Mouse (Mus musculus) midbrain, embryonic 11.5 days (tissue): ENCODE measurements around the gene Mier2. TPM values are rescaled to one million over a fixed set of nuclear protein-coding genes. Genes with fewer than 3 reads are reported as not detected.

Experiments used
- ATAC-seq: fragments of 200-750 bp; cut with Nextera tagmentation; 2 replicates; pipeline ENCODE4 v1.8.0; 2017; ENCODE audit warnings: moderate TSS enrichment, moderate library complexity; ENCODE audit not compliant: low FRiP score
- DNase-seq: peaks from one replicate; pipeline ENCODE4 v3.0.0; 2015; ENCODE audit warnings: low spot score; ENCODE audit errors: missing footprints
- H3K27ac ChIP-seq: fragments of 300-500 bp; sonication (generic); 2 replicates; pipeline ENCODE4 v1.5.1; 2014; ENCODE audit warnings: low read depth, low read length
- H3K27me3 ChIP-seq: fragments of 300-500 bp; sonication (generic); 2 replicates; pipeline ENCODE4 v1.6.1; 2014; ENCODE audit warnings: mild to moderate bottlenecking, low read length, moderate library complexity, mixed read lengths; ENCODE audit not compliant: control insufficient read depth, insufficient read depth
- H3K36me3 ChIP-seq: fragments of 300-500 bp; sonication (generic); 2 replicates; pipeline ENCODE4 v1.6.1; 2014; ENCODE audit warnings: mild to moderate bottlenecking, low read length, moderate library complexity, mixed read lengths; ENCODE audit not compliant: control insufficient read depth, insufficient read depth
- H3K4me1 ChIP-seq: fragments of 300-500 bp; sonication (generic); 2 replicates; pipeline ENCODE4 v1.6.1; 2014; ENCODE audit warnings: low read length; ENCODE audit not compliant: control insufficient read depth, insufficient read depth
- H3K4me2 ChIP-seq: fragments of 300-500 bp; sonication (generic); 2 replicates; pipeline ENCODE4 v1.6.1; 2014; ENCODE audit warnings: mild to moderate bottlenecking, moderate library complexity
- H3K4me3 ChIP-seq: fragments of 300-500 bp; sonication (generic); 2 replicates; pipeline ENCODE4 v1.5.1; 2014; ENCODE audit warnings: low read depth, low read length
- H3K9ac ChIP-seq: fragments of 300-500 bp; sonication (generic); 2 replicates; pipeline ENCODE4 v1.6.1; 2014; ENCODE audit warnings: low read length
- H3K9me3 ChIP-seq: fragments of 300-500 bp; sonication (generic); 2 replicates; pipeline ENCODE4 v1.6.1; 2016; ENCODE audit warnings: low read length; ENCODE audit not compliant: control insufficient read depth
- WGBS: fragments of 180-500 bp; shearing (Covaris S2); extraction: QIAGEN DNeasy Blood & Tissue Kit; methylation state at CpG from one replicate; pipeline ENCODE4 v1.1.7; 2014; 5-methylcytosine and 5-hydroxymethylcytosine counted together
- polyA plus RNA-seq: library from polyadenylated mRNA; unstranded; fragments of >200 nt; fragmentation: Nextera tagmentation; extraction: Ambion mirVana; gene quantifications from 2 replicates; pipeline ENCODE4 v1.2.1, GENCODE M21; 2014

The Mier2 gene
- 33.0 and 41.8 TPM in 2 replicates for polyA plus RNA-seq

DNA sequence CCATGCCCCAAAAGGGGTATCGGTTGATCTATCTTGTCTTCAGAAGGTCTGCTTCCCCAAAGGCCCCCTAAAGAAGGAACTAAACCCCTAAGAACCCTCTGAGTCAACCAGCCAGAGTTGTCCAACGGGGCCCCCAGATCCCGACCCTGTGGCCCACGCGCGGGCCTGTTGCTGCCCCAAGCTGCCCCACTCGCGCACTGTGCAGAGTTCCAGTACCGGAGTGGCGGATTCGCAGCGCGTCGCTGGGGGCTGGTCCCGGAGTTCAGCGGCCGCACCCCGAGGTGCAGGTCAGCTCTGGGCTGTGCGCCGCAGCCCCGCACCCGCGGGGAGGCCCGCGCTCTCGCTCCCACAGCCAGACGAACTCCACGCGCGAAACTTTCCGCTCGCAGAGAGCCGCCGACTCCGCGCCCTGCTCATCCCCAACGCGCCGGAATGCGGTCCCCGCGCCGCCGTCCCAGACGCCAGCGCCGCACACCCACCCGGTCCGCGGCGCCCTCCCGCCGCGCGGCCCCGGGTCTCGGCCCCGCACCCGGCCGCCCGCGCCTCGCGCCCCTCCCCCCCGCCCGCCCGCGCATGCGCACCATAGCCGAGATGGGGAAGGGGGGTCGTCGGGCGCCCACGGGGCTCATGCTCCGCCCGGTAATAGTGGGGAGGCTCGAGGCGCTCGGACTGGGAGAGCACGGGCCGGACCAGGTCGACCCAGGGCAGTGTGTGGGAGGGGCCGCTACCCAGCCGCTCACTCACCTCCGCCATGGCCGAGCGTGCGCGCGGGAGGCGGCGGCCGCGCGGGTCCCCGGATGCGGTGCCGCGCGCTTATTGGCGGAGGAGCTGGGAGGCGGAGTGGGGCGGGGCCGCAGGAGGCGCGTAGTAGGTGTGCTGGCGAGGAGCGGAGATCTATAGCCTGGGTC, at the start of gene Mier2:
Mier2 (minus strand) TSS at position 870 of the 908 bp plus-strand sequence.
- peak; percentile 90 for ATAC-seq
- under 1% methylated on average over 94 of the region's 108 CpGs for WGBS
- Histone ChIP-seq H3K27me3 (no peaks in the 10 kb centered on the region), H3K27ac (no peak within 1 kb of the TSS; the same call in 1 of the 2 replicates), H3K9me3 (no peaks in the 10 kb centered on the region), H3K4me2 (peak within 1 kb of the TSS; percentile 84), H3K36me3 (peaks cover 3% of the 10 kb centered on the region), H3K4me1 (peaks cover 7% of the 10 kb centered on the region), H3K9ac (peak within 1 kb of the TSS; percentile 96), H3K4me3 (peak within 1 kb of the TSS; percentile 95)
- DNase-seq = peak; percentile 97

DNA sequence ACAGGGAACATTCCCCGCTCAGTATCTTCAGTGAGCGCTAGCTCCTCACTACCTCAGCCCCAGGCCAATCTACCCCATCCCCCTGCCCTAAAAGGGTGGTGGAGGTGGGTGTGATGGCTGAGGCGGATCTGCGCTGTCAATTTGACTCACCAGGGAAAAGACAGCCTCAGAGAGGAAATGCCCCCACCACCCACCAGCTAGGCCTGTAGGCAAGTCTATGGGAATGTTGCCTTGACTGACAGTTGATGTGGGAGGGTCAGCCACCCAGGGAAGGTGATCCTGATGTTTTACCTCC, 42.9 kb upstream of the Mier2 start:
- no peak overlapping the region for H3K27ac ChIP-seq
- WGBS = 84% methylated on average over 4 of the region's 4 CpGs
- H3K4me2 ChIP-seq = no peak overlapping the region
- peaks cover 4% of the 10 kb centered on the region; the same call in 1 of the 2 replicates for H3K27me3 ChIP-seq
- H3K36me3 ChIP-seq = no peaks in the 10 kb centered on the region
- peak; percentile 2 for DNase-seq
- no peaks in the 10 kb centered on the region for H3K4me1 ChIP-seq
- H3K4me3 ChIP-seq = no peak overlapping the region
- no peak overlapping the region for H3K9ac ChIP-seq
- no peaks in the 10 kb centered on the region for H3K9me3 ChIP-seq
- no peak for ATAC-seq

DNA sequence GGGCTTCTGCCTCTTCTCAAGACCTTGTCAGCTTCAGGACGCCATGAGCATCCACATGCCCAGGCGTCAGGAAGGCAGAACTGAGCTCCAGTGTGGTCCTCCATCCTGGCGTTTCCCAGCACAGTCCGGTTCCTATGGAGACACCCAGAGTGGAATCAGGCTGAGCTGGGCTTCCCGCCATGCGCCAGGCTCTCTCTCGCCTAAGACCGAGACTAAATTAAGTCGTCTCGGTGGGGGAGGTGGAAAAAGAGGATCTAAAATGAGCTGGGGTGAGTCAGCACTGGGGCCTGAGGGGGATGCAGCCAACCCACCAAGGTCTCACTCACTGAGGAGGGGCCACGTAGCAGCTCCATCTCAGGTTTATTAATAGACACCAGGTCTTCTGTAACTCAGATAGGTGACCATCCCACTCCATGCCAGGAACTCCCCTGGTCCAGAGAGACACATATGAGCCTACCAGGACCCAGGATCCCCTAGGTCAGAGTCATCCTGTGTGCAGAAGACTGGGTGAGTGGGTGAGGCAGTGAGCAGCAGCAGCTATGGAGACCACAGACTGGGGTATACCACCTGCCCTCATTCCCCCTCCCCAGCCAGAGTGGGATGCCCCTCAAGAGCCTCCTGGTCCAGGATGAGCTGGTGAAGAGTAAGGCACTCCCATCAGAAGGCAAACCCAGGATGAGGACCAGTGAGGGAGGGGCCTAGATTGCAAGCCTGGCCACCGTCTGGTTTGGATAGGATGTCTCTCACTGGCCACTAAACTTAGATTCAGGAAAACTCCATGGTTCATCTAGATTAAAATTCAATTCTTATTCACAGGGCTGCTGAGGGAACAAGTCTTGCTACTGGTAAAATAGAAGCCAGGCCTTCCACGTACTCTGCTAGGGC, 42.3 kb upstream of the Mier2 start:
- no peak overlapping the region for H3K9ac ChIP-seq
- H3K27me3 ChIP-seq = peaks cover 4% of the 10 kb centered on the region; the same call in 1 of the 2 replicates
- H3K4me1 ChIP-seq = no peaks in the 10 kb centered on the region
- no peaks in the 10 kb centered on the region for H3K36me3 ChIP-seq
- H3K27ac ChIP-seq = no peak overlapping the region
- H3K9me3 ChIP-seq = no peaks in the 10 kb centered on the region
- no peak overlapping the region for H3K4me2 ChIP-seq
- DNase-seq (peak; percentile 67), ATAC-seq (0 out of 2 replicates have a peak, but pooled peaks have one; percentile 43)
- no peak overlapping the region for H3K4me3 ChIP-seq
- WGBS = 26% methylated on average over 13 of the region's 13 CpGs

DNA sequence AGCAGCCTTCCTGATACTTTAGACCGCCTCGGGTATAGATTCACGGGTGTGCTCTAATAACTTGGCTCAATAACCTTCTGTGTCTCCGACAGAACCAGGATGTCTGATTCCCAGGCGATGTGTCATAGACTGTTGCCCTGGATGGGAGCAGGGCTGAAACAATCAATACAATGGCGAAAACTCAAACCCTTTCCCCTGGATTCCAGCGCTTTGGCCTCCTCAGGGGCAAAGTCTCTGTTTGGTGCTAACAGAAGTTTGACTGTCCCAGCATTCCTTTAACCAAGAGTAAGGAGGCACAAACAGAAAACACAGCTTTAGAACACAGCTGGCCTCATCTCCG, 40.6 kb upstream of the Mier2 start:
- no peak overlapping the region for H3K27ac ChIP-seq
- no peaks in the 10 kb centered on the region for H3K36me3 ChIP-seq
- H3K9ac ChIP-seq = no peak overlapping the region
- 55% methylated on average over 8 of the region's 8 CpGs for WGBS
- H3K4me1 ChIP-seq = no peaks in the 10 kb centered on the region
- DNase-seq (no peak), ATAC-seq (peak; percentile 42; the same call in 1 of the 2 replicates)
- H3K9me3 ChIP-seq = no peaks in the 10 kb centered on the region
- no peak overlapping the region for H3K4me2 ChIP-seq
- H3K4me3 ChIP-seq = no peak overlapping the region
- H3K27me3 ChIP-seq = peaks cover 4% of the 10 kb centered on the region; the same call in 1 of the 2 replicates

DNA sequence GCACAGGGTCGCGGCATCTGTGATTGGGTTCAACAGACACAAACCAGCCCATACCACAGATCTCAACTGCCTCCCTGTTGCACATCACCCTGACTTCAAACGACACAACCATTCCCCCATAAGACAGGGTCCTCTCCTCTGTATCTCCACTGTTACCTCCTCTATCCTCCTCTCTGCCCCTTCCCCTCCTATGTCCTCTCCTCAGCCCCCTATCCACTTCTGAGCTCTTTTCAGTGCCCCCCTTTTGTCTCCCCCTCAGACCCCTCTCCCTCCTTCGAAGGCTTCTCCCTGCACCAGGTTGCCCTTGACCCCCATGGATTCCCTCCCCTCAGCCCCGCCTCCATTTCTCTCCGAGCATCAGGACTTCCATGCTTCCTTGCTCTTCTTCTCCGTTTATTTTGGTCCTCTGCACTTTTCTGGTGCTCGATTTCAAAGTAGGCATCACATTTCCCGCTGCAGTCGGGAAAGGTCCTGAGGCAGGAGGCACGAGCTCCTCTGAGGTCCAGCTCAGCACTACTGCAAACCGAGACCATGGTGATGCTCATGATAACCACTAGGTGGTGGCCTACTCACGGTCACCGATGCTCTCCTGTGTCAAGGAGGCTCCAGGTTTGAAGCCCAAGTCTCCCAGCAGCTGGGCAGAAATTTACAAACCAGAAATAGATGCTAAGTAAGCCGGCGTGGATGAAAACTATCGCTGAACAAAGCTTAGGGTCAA, 40.0 kb upstream of the Mier2 start:
- Histone ChIP-seq H3K9me3 (no peaks in the 10 kb centered on the region), H3K4me2 (no peak overlapping the region), H3K27ac (no peak overlapping the region), H3K9ac (no peak overlapping the region), H3K36me3 (no peaks in the 10 kb centered on the region), H3K4me3 (no peak overlapping the region), H3K27me3 (peaks cover 4% of the 10 kb centered on the region; the same call in 1 of the 2 replicates), H3K4me1 (no peaks in the 10 kb centered on the region)
- peak; percentile 95 for DNase-seq
- 20% methylated on average over 17 of the region's 17 CpGs for WGBS
- ATAC-seq = peak; percentile 85

DNA sequence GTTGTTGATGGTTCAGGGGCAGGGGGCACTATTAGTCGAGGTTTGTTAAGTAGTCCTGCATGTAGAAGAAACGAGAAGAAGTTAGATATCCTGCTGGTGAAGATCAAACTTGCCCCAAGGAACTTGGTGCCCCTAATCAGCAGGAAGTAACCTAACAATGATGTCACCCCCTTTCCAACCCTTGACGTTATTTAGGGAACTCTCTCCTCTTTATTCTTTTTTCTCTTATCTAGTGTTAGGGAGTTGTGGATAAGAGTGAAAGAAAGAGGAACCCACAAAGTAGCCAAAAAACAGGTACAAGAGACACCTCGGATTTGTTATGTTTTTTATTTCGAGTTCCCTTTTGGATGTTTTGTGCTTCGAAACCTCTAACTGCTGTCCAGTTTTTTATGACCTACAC, 39.1 kb upstream of the Mier2 start:
- WGBS = 53% methylated on average over 6 of the region's 6 CpGs
- Histone ChIP-seq H3K9ac (no peak overlapping the region), H3K27ac (no peak overlapping the region), H3K4me2 (no peak overlapping the region), H3K9me3 (no peaks in the 10 kb centered on the region), H3K4me3 (no peak overlapping the region), H3K36me3 (no peaks in the 10 kb centered on the region), H3K27me3 (peaks cover 4% of the 10 kb centered on the region; the same call in 1 of the 2 replicates), H3K4me1 (no peaks in the 10 kb centered on the region)
- peak; percentile 28 for DNase-seq
- no peak for ATAC-seq

DNA sequence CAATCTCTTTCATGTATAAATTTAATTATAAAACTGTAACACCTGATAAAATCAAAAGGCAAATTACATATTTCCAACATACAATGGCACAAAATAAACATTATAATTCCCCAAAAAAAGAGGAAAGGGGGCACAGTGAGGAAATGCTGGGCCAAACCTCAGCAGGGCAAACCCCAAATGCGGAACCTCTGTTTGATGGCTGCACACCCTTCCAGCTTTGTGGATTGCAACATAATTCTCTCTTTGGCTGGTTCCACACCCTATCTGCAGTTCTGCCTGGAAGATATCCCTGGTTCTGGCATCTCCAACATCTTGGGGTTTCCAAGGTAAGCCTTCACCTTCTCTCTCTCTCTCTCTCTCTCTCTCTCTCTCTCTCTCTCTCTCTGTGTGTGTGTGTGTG, 35.7 kb upstream of the Mier2 start:
- WGBS = 94% methylated on average over 1 of the region's 1 CpGs
- ATAC-seq = no peak
- Histone ChIP-seq H3K9ac (no peak overlapping the region), H3K4me3 (no peak overlapping the region), H3K9me3 (no peaks in the 10 kb centered on the region), H3K27ac (no peak overlapping the region), H3K27me3 (peaks cover 4% of the 10 kb centered on the region; the same call in 1 of the 2 replicates), H3K4me2 (no peak overlapping the region), H3K36me3 (no peaks in the 10 kb centered on the region; the same call in 1 of the 2 replicates), H3K4me1 (no peaks in the 10 kb centered on the region)
- no peak for DNase-seq

DNA sequence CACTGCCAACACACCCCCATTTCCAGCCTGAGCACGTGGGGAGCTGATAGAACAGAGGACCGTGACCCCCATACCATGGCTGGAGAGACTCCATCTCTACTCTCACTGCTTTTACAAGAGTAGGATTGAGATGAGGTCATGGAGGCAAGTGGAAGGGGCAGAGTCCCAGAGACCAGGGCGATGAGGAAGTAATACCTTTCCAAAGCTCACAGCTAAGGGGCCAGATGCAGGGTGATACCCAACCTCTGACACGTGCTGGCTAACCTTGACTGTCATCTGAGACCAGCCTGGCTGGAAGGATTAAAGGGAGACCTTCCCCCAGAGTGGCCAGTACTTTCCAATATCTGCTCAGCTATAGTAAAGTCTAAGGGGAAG, 32.7 kb upstream of the Mier2 start:
- DNase-seq (peak; percentile 59), ATAC-seq (no peak)
- no peaks in the 10 kb centered on the region; the same call in 1 of the 2 replicates for H3K36me3 ChIP-seq
- H3K4me3 ChIP-seq = no peak overlapping the region
- no peaks in the 10 kb centered on the region for H3K27me3 ChIP-seq
- no peak overlapping the region for H3K4me2 ChIP-seq
- 73% methylated on average over 4 of the region's 4 CpGs for whole genome bisulfite sequencing
- H3K9me3 ChIP-seq = no peaks in the 10 kb centered on the region
- no peak overlapping the region for H3K9ac ChIP-seq
- H3K27ac ChIP-seq = no peak overlapping the region
- no peaks in the 10 kb centered on the region for H3K4me1 ChIP-seq
